Mouse (Mus musculus) megakaryocyte, embryonic 14.5 days (primary cell): ENCODE measurements at regions not wholly inside any gene's neighbourhood (a gene's known extent, or its start where the extent isn't known, plus 50 kb on each side); places are given as distances from the start of the nearest gene placed in this dataset.

Experiments
- FLI1 ChIP-seq: IDR thresholded peaks from 2 replicates; pipeline ENCODE4 v1.6.1; 2012; ENCODE audit warnings: low read length, inconsistent platforms, mixed read lengths
- GATA1 ChIP-seq: IDR thresholded peaks from 3 replicates; pipeline ENCODE4 v1.6.1; 2012; ENCODE audit warnings: mixed read lengths, low read length, inconsistent platforms, borderline replicate concordance

DNA sequence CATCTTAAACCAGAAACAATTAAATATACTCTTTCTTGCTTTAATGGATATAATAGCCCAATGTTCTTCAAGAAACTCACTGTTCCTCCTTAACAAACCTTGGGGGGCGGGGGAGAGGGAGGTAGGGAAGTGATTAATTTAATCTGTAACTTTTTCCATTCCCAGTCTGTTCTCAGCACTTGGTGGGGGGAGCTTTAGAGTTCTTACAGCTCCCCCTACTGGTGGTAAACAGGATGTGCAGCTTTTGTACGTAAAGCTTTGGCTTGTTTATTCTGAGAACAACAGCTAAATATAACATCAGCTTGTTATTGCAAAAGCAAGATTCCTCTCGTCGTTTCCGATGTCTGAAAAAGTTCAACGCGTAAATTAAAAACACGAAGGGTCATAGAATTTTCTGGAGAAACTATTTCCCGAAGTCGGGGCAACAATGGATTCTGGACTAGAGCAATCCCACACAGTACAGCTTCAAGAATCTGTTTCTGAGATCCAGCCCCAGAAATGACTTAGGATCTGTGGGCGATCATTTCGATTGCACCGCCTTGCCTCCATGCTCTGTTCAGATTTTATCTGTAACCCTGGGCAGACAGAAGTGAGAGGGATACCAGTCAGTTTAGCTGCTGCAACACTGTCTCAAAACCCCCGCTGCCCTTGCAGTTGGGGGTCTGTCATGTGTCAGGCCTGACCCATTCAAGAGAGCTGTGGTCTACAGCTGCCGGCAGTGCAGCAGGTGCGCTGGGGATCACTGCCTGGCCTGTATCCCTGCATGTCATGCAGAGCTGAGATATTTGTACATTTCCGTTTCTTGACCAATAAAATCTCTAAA is 183.1 kb upstream of the Ednrb start:
- TF ChIP-seq GATA1 (no peak), FLI1 (no peak)
